Mouse (Mus musculus): ENCODE measurements at regions not wholly inside any gene's neighbourhood (a gene's known extent, or its start where the extent isn't known, plus 50 kb on each side); places are given as distances from the start of the nearest gene placed in this dataset.

GRCm38 (mm10) chr6:148543047-148543446 is 98.9 kb upstream of the Tmtc1 start:
- DNase-seq (ENCODE audit: low read depth, low spot score): no peak

- no peak for DNase-seq (ENCODE audit: low read depth, low spot score)
Measured at GRCm38 (mm10) chr6:148541981-148542380, 97.8 kb upstream of the Tmtc1 start.

- DNase-seq (ENCODE audit: low read depth, low spot score): no peak
Measured at GRCm38 (mm10) chr6:148539207-148539960, 95.2 kb upstream of the Tmtc1 start.

GRCm38 (mm10) chr6:148534364-148534763 is 90.2 kb upstream of the Tmtc1 start:
- no peak for DNase-seq (ENCODE audit: low read depth, low spot score)

GRCm38 (mm10) chr6:148531068-148531467 is 86.9 kb upstream of the Tmtc1 start:
- peak; percentile 44 for DNase-seq (ENCODE audit: low read depth, low spot score)

GRCm38 (mm10) chr6:148528611-148529010 is 84.4 kb upstream of the Tmtc1 start:
- DNase-seq (ENCODE audit: low read depth, low spot score): no peak

GRCm38 (mm10) chr6:148522893-148523292 is 78.7 kb upstream of the Tmtc1 start:
- no peak for DNase-seq (ENCODE audit: low read depth, low spot score)

GRCm38 (mm10) chr6:148517536-148518245 is 73.5 kb upstream of the Tmtc1 start:
- no peak for DNase-seq (ENCODE audit: low read depth, low spot score)

GRCm38 (mm10) chr6:148516654-148517053 is 72.5 kb upstream of the Tmtc1 start:
- no peak for DNase-seq (ENCODE audit: low read depth, low spot score)

GRCm38 (mm10) chr6:148515105-148515504 is 70.9 kb upstream of the Tmtc1 start:
- no peak for DNase-seq (ENCODE audit: low read depth, low spot score)

- DNase-seq (ENCODE audit: low read depth, low spot score): no peak
Measured at GRCm38 (mm10) chr6:148514645-148515044, 70.5 kb upstream of the Tmtc1 start.

- no peak for DNase-seq (ENCODE audit: low read depth, low spot score)
Measured at GRCm38 (mm10) chr6:148514124-148514523, 69.9 kb upstream of the Tmtc1 start.

GRCm38 (mm10) chr6:148513134-148513533 is 68.9 kb upstream of the Tmtc1 start:
- no peak for DNase-seq (ENCODE audit: low read depth, low spot score)

GRCm38 (mm10) chr6:148505325-148505724 is 61.1 kb upstream of the Tmtc1 start:
- DNase-seq (ENCODE audit: low read depth, low spot score): no peak

- no peak for DNase-seq (ENCODE audit: low read depth, low spot score)
Measured at GRCm38 (mm10) chr6:148500251-148501179, 56.3 kb upstream of the Tmtc1 start.

Measured in ZHBTc4 (cell line).